Mouse (Mus musculus): ENCODE data around the gene Mtch1. TPM values are rescaled to one million over a fixed set of nuclear protein-coding genes. Genes with fewer than 3 reads are reported as not detected.

Mtch1 gene
- polyA plus RNA-seq, 1 experiment, result 586 TPM

- Histone ChIP-seq H3K4me1 (ENCODE audit: control insufficient read depth, insufficient read depth, low read length) (no peaks in the 10 kb centered on the region), H3K27ac (ENCODE audit: insufficient read depth, low read length) (no peak overlapping the region), H3K4me3 (ENCODE audit: insufficient read depth, low read length) (no peak overlapping the region)
- no peak for TF ChIP-seq POLR2A (IDR thresholded peaks at IDR 0.05; ENCODE audit: extremely low read depth, insufficient read depth, low read length)
- no peak for TF ChIP-seq CTCF (IDR thresholded peaks at IDR 0.05; ENCODE audit: extremely low read depth, insufficient read depth, low read length)
Observed at GRCm38 (mm10) chr17:29315672-29316465, 31.9 kb downstream of the Mtch1 start.

GRCm38 (mm10) chr17:29313300-29313699, 34.4 kb downstream of the Mtch1 start:
- Histone ChIP-seq H3K27ac (ENCODE audit: insufficient read depth, low read length) (no peak overlapping the region), H3K4me1 (ENCODE audit: control insufficient read depth, insufficient read depth, low read length) (no peaks in the 10 kb centered on the region), H3K4me3 (ENCODE audit: insufficient read depth, low read length) (no peak overlapping the region)
- TF ChIP-seq POLR2A (IDR thresholded peaks at IDR 0.05; ENCODE audit: extremely low read depth, insufficient read depth, low read length) (no peak), CTCF (IDR thresholded peaks at IDR 0.05; ENCODE audit: extremely low read depth, insufficient read depth, low read length) (no peak)

- no peak for TF ChIP-seq CTCF (IDR thresholded peaks at IDR 0.05; ENCODE audit: extremely low read depth, insufficient read depth, low read length)
- no peak for TF ChIP-seq POLR2A (IDR thresholded peaks at IDR 0.05; ENCODE audit: extremely low read depth, insufficient read depth, low read length)
- no peak overlapping the region for H3K27ac ChIP-seq (ENCODE audit: insufficient read depth, low read length)
Observed at GRCm38 (mm10) chr17:29312082-29312481, 35.7 kb downstream of the Mtch1 start.

GRCm38 (mm10) chr17:29311602-29312001, 36.1 kb downstream of the Mtch1 start:
- H3K4me1 ChIP-seq (ENCODE audit: control insufficient read depth, insufficient read depth, low read length), result no peaks in the 10 kb centered on the region
- H3K4me3 ChIP-seq (ENCODE audit: insufficient read depth, low read length), result no peak overlapping the region
- H3K27ac ChIP-seq (ENCODE audit: insufficient read depth, low read length), result no peak overlapping the region
- TF ChIP-seq CTCF (IDR thresholded peaks at IDR 0.05; ENCODE audit: extremely low read depth, insufficient read depth, low read length), result no peak
- TF ChIP-seq POLR2A (IDR thresholded peaks at IDR 0.05; ENCODE audit: extremely low read depth, insufficient read depth, low read length), result no peak

More at GRCm38 (mm10) chr17:29312082-29312481, 35.7 kb downstream of the Mtch1 start:
- H3K4me1 ChIP-seq (ENCODE audit: control insufficient read depth, insufficient read depth, low read length), result no peaks in the 10 kb centered on the region
- no peak overlapping the region for H3K4me3 ChIP-seq (ENCODE audit: insufficient read depth, low read length)

GRCm38 (mm10) chr17:29310056-29310623, 37.6 kb downstream of the Mtch1 start:
- no peak for TF ChIP-seq CTCF (IDR thresholded peaks at IDR 0.05; ENCODE audit: extremely low read depth, insufficient read depth, low read length)
- no peak for TF ChIP-seq POLR2A (IDR thresholded peaks at IDR 0.05; ENCODE audit: extremely low read depth, insufficient read depth, low read length)
- no peaks in the 10 kb centered on the region for H3K4me1 ChIP-seq (ENCODE audit: control insufficient read depth, insufficient read depth, low read length)

GRCm38 (mm10) chr17:29305871-29306270, 41.9 kb downstream of the Mtch1 start:
- Histone ChIP-seq H3K4me1 (ENCODE audit: control insufficient read depth, insufficient read depth, low read length) (no peaks in the 10 kb centered on the region), H3K4me3 (ENCODE audit: insufficient read depth, low read length) (no peak overlapping the region), H3K27ac (ENCODE audit: insufficient read depth, low read length) (no peak overlapping the region)
- TF ChIP-seq POLR2A (IDR thresholded peaks at IDR 0.05; ENCODE audit: extremely low read depth, insufficient read depth, low read length) (no peak), CTCF (IDR thresholded peaks at IDR 0.05; ENCODE audit: extremely low read depth, insufficient read depth, low read length) (no peak)

More at GRCm38 (mm10) chr17:29310056-29310623, 37.6 kb downstream of the Mtch1 start:
- Histone ChIP-seq H3K27ac (ENCODE audit: insufficient read depth, low read length) (no peak overlapping the region), H3K4me3 (ENCODE audit: insufficient read depth, low read length) (no peak overlapping the region)

GRCm38 (mm10) chr17:29305058-29305806, 42.5 kb downstream of the Mtch1 start:
- TF ChIP-seq CTCF (IDR thresholded peaks at IDR 0.05; ENCODE audit: extremely low read depth, insufficient read depth, low read length) (no peak), POLR2A (IDR thresholded peaks at IDR 0.05; ENCODE audit: extremely low read depth, insufficient read depth, low read length) (no peak)
- Histone ChIP-seq H3K27ac (ENCODE audit: insufficient read depth, low read length) (no peak overlapping the region), H3K4me1 (ENCODE audit: control insufficient read depth, insufficient read depth, low read length) (no peaks in the 10 kb centered on the region), H3K4me3 (ENCODE audit: insufficient read depth, low read length) (no peak overlapping the region)

GRCm38 (mm10) chr17:29304376-29305057, 43.2 kb downstream of the Mtch1 start:
- H3K4me3 ChIP-seq (ENCODE audit: insufficient read depth, low read length), result no peak overlapping the region
- no peak for TF ChIP-seq CTCF (IDR thresholded peaks at IDR 0.05; ENCODE audit: extremely low read depth, insufficient read depth, low read length)
- TF ChIP-seq POLR2A (IDR thresholded peaks at IDR 0.05; ENCODE audit: extremely low read depth, insufficient read depth, low read length), result no peak
- H3K4me1 ChIP-seq (ENCODE audit: control insufficient read depth, insufficient read depth, low read length), result no peaks in the 10 kb centered on the region
- no peak overlapping the region for H3K27ac ChIP-seq (ENCODE audit: insufficient read depth, low read length)

- Histone ChIP-seq H3K27ac (ENCODE audit: insufficient read depth, low read length) (no peak overlapping the region), H3K4me3 (ENCODE audit: insufficient read depth, low read length) (no peak overlapping the region), H3K4me1 (ENCODE audit: control insufficient read depth, insufficient read depth, low read length) (no peaks in the 10 kb centered on the region)
- TF ChIP-seq POLR2A (IDR thresholded peaks at IDR 0.05; ENCODE audit: extremely low read depth, insufficient read depth, low read length) (no peak), CTCF (IDR thresholded peaks at IDR 0.05; ENCODE audit: extremely low read depth, insufficient read depth, low read length) (no peak)
Observed at GRCm38 (mm10) chr17:29303856-29304255, 43.9 kb downstream of the Mtch1 start.

Data from cortical plate, adult 2 months (tissue).